Comparison of ENCODE assay signal across 9 mouse cellular contexts in the genomic region with DNA sequence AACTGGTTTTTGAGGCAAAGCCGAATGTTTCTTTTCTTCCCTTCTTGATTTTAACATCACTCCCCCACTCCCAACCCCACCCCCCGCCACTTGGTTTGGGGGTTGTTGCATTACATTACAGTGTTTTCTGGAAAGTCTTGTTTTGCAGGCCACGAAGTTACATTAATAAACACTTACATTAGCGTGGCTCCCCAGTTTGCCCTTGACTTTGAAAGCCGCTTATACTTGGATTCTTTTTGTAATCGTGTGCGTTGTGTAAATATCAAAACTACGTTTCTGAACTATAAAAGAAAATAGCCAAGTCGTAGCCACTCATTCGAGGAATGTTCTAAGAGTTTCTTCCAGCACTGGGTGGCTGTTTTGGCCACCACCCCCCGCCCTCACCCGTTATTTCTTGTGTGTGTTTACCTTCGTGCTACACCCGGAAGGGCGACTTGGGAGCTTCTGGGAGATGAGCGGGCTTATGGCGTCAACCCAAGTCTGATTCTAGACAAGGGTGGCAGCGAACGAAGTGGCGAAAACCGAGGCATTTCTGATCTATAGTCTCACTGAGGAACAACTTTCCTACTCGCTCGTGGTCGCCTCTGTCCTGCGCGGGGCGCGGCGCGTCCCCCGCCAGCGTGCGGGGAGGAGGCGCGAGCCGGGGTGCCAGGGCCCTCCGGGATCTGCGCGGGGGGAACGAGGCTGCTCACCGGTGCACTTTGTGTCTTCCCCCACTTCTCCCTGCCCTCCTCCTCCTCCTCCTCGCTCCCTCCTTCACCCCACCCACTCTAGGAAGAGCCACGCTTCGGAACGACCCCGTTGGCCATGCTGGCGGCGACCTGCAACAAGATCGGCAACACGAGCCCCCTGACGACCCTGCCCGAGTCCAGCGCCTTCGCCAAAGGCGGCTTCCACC. TPM values are rescaled to one million over a fixed set of nuclear protein-coding genes. Genes with fewer than 3 reads are reported as not detected.
DNase-seq lines count a peak whose midpoint lies in the region; ATAC-seq and TF ChIP-seq lines count a peak whose summit lies in the region.
"Had no signal": no experiment of that assay in that cellular context is flagged by ENCODE, and none has a peak within 500 bp of the region (broad histone marks: within the 10 kb centered on the region; RNA-seq: fewer than 3 reads in every experiment).

No protein-coding gene starts in this region.

- ATAC-seq in G1E (ENCODE audit: extremely low read depth, insufficient number of reproducible peaks, low FRiP score, poor library complexity, severe bottlenecking) = no peak
- ATAC-seq in heart, embryonic 11.5 days (replicated peaks; ENCODE audit: insufficient number of reproducible peaks, low FRiP score, low TSS enrichment) = no peak
- no peak for ATAC-seq in limb, embryonic 12.5 days (ENCODE audit: insufficient number of reproducible peaks, insufficient read depth, low FRiP score, low TSS enrichment, low read depth)
- ATAC-seq in neural tube, embryonic 11.5 days (ENCODE audit: insufficient read depth, low FRiP score, low TSS enrichment) = no peak

- DNase-seq in heart, adult 2 months = peak in 1 of 2 experiments; percentile 62
- DNase-seq in heart, postnatal 4 days = no peak
- no peak for DNase-seq in G1E (ENCODE audit: low spot score)
- DNase-seq in neural tube, embryonic 11.5 days (ENCODE audit: low spot score) = peak; percentile 34
- DNase-seq in layer of hippocampus, adult 8-10 months (ENCODE audit: low spot score in 2 of 2) = no peak
- no peak for DNase-seq in adrenal gland, postnatal 14 days

- H3K27me3 ChIP-seq in heart, adult 2 months (ENCODE audit: control insufficient read depth, insufficient read depth, low read length) = peaks cover 53% of the 10 kb centered on the region
- H3K27me3 ChIP-seq in G1E (ENCODE audit: insufficient read depth, low read length) = peaks cover 66% of the 10 kb centered on the region
- H3K27me3 ChIP-seq in heart, embryonic 11.5 days (ENCODE audit: control insufficient read depth, insufficient read depth, low read length) = peaks cover 78% of the 10 kb centered on the region
- peaks cover 87% of the 10 kb centered on the region for H3K27me3 ChIP-seq in limb, embryonic 12.5 days
- peaks cover 78% of the 10 kb centered on the region for H3K27me3 ChIP-seq in neural tube, embryonic 11.5 days (ENCODE audit: control insufficient read depth, insufficient read depth, low read length)

- no peak for TF ChIP-seq EP300 in heart, adult 2 months (IDR thresholded peaks at IDR 0.05; ENCODE audit: insufficient read depth, low read depth, low read length)

- WGBS in heart, adult 2 months = 2% methylated on average over 54 of the region's 55 CpGs
- under 1% methylated on average over 55 of the region's 55 CpGs for WGBS in heart, embryonic 11.5 days (ENCODE audit: insufficient replicate concordance)
- WGBS in limb, embryonic 12.5 days = under 1% methylated on average over 55 of the region's 55 CpGs
- under 1% methylated on average over 55 of the region's 55 CpGs for WGBS in neural tube, embryonic 11.5 days

- H3K4me1 ChIP-seq in heart, adult 2 months (ENCODE audit: control insufficient read depth, insufficient read depth, low read length) = no peaks in the 10 kb centered on the region; the same call in 1 of the 2 replicates
- H3K4me1 ChIP-seq in G1E (ENCODE audit: insufficient read depth, low read depth, low read length) = peaks cover 24% of the 10 kb centered on the region
- peaks cover 30% of the 10 kb centered on the region for H3K4me1 ChIP-seq in heart, embryonic 11.5 days (ENCODE audit: control insufficient read depth, insufficient read depth, low read length)
- H3K4me1 ChIP-seq in limb, embryonic 12.5 days (replicated peaks) = peaks cover 64% of the 10 kb centered on the region
- H3K4me1 ChIP-seq in neural tube, embryonic 11.5 days (ENCODE audit: control insufficient read depth, insufficient read depth, low read length) = peaks cover 26% of the 10 kb centered on the region

- no peaks in the 10 kb centered on the region; the same call in 1 of the 2 replicates for H3K36me3 ChIP-seq in heart, adult 2 months (ENCODE audit: control insufficient read depth, insufficient read depth, low read length)
- H3K36me3 ChIP-seq in G1E (replicated peaks) = no peaks in the 10 kb centered on the region
- no peaks in the 10 kb centered on the region for H3K36me3 ChIP-seq in heart, embryonic 11.5 days (ENCODE audit: control insufficient read depth, insufficient read depth, low read length)
- no peaks in the 10 kb centered on the region for H3K36me3 ChIP-seq in limb, embryonic 12.5 days
- H3K36me3 ChIP-seq in neural tube, embryonic 11.5 days (ENCODE audit: control insufficient read depth, insufficient read depth, low read length) = no peaks in the 10 kb centered on the region

- intact Hi-C loops in heart, adult 2 months (cut with DNase I) = loop anchor here (10.0 kb wide), 2 partner anchors 298 to 1422 kb away; a partner anchor contains a TSS

- TF ChIP-seq POLR2A in heart, adult 2 months (IDR thresholded peaks at IDR 0.05; ENCODE audit: insufficient read depth, low read depth, low read length) = no peak

- peak overlapping the region; percentile 79 for H3K4me2 ChIP-seq in heart, embryonic 11.5 days
- H3K4me2 ChIP-seq in limb, embryonic 12.5 days = peak overlapping the region; percentile 75
- peak overlapping the region; percentile 53 for H3K4me2 ChIP-seq in neural tube, embryonic 11.5 days (ENCODE audit: low read depth)

- TF ChIP-seq CTCF in heart, adult 2 months (IDR thresholded peaks at IDR 0.05) = no peak
- TF ChIP-seq CTCF in G1E (IDR thresholded peaks at IDR 0.05; ENCODE audit: low read depth, low read length) = no peak

- peaks cover 24% of the 10 kb centered on the region for H3K9me3 ChIP-seq in G1E (replicated peaks)
- no peaks in the 10 kb centered on the region for H3K9me3 ChIP-seq in heart, embryonic 11.5 days (replicated peaks; ENCODE audit: control insufficient read depth, low read length)
- H3K9me3 ChIP-seq in limb, embryonic 12.5 days = no peaks in the 10 kb centered on the region
- H3K9me3 ChIP-seq in neural tube, embryonic 11.5 days (ENCODE audit: control insufficient read depth, low read length) = no peaks in the 10 kb centered on the region

- H3K9ac ChIP-seq in heart, adult 2 months (ENCODE audit: low read depth, low read length) = no peak overlapping the region
- H3K9ac ChIP-seq in heart, embryonic 11.5 days (ENCODE audit: low read depth, low read length) = peak overlapping the region; percentile 22; the same call in 1 of the 2 replicates
- peak overlapping the region; percentile 66 for H3K9ac ChIP-seq in limb, embryonic 12.5 days (replicated peaks)
- H3K9ac ChIP-seq in neural tube, embryonic 11.5 days (ENCODE audit: low read length) = peak overlapping the region; percentile 55

- H3K79me2 ChIP-seq in heart, adult 2 months (replicated peaks; ENCODE audit: control insufficient read depth, insufficient read depth, low read length) = no peaks in the 10 kb centered on the region

- H3K27ac ChIP-seq in heart, adult 2 months = no peak overlapping the region
- no peak overlapping the region for H3K27ac ChIP-seq in heart, embryonic 11.5 days (ENCODE audit: low read depth, low read length)
- no peak overlapping the region for H3K27ac ChIP-seq in limb, embryonic 12.5 days
- no peak overlapping the region; the same call in 1 of the 2 replicates for H3K27ac ChIP-seq in neural tube, embryonic 11.5 days (ENCODE audit: low read depth, low read length)

- H3K4me3 ChIP-seq in heart, adult 2 months = peak overlapping the region; percentile 25; the same call in 1 of the 2 replicates
- H3K4me3 ChIP-seq in G1E (ENCODE audit: low read depth, low read length) = peak overlapping the region; percentile 54; the same call in 1 of the 2 replicates
- peak overlapping the region; percentile 48 for H3K4me3 ChIP-seq in heart, embryonic 11.5 days (ENCODE audit: low read depth, low read length)
- peak overlapping the region; percentile 48 for H3K4me3 ChIP-seq in limb, embryonic 12.5 days (replicated peaks)
- H3K4me3 ChIP-seq in neural tube, embryonic 11.5 days (ENCODE audit: low read depth, low read length) = peak overlapping the region; percentile 43

RNA-seq across cellular contexts. Expression of a gene that starts 0.9 kb away (rescaled TPM):
- not detected for total RNA-seq in heart, adult 2 months (2021)
- polyA plus RNA-seq in heart, adult 2 months (2012; rRNA removed) = not detected in 2 replicates
- not detected for total RNA-seq in heart, postnatal 4 days (2021)
- total RNA-seq in G1E (2014; fragmentation: Nextera tagmentation) (0.23 TPM in 1 of 2 replicates, not detected in the other), G1E (2017) (0.27 and 0.35 TPM in 2 replicates)
- 0.43 and 0.65 TPM in 2 replicates for polyA plus RNA-seq in G1E (2012)
- 0.04 TPM in 1 of 2 replicates, not detected in the other for polyA plus RNA-seq in heart, embryonic 11.5 days (2014; fragmentation: Nextera tagmentation; extraction: Ambion mirVana)
- 2.5 and 3.0 TPM in 2 replicates for polyA plus RNA-seq in limb, embryonic 12.5 days (2016; fragmentation: Nextera tagmentation; extraction: Ambion mirVana)
- polyA plus RNA-seq in neural tube, embryonic 11.5 days (2014; fragmentation: Nextera tagmentation; extraction: Ambion mirVana) = 1.8 and 2.0 TPM in 2 replicates
- total RNA-seq in layer of hippocampus, adult 8-10 months (2022) = 1 to 10 TPM; 3.1 to 3.4 (median 3.1) TPM
- not detected in 2 replicates for total RNA-seq in adrenal gland, postnatal 14 days (2021)
- total RNA-seq: heart, postnatal 14 days had no signal

RNA-seq across cellular contexts. Expression of a gene that starts 39.8 kb away (rescaled TPM):
- 10 to 100 TPM; 24.0 to 27.8 TPM for total RNA-seq in heart, adult 2 months (2021)
- polyA plus RNA-seq in heart, adult 2 months (2012; rRNA removed) = 11.4 and 24.5 TPM in 2 replicates
- 10 to 100 TPM; 11.2 to 16.6 TPM for total RNA-seq in heart, postnatal 4 days (2021)
- total RNA-seq in G1E (2014; fragmentation: Nextera tagmentation) (53.1 and 58.5 TPM in 2 replicates), G1E (2017) (29.4 and 42.1 TPM in 2 replicates)
- 2.3 and 2.8 TPM in 2 replicates for polyA plus RNA-seq in G1E (2012)
- polyA plus RNA-seq in heart, embryonic 11.5 days (2014; fragmentation: Nextera tagmentation; extraction: Ambion mirVana) = 12.5 and 17.5 TPM in 2 replicates
- 17.9 and 18.7 TPM in 2 replicates for polyA plus RNA-seq in limb, embryonic 12.5 days (2016; fragmentation: Nextera tagmentation; extraction: Ambion mirVana)
- polyA plus RNA-seq in neural tube, embryonic 11.5 days (2014; fragmentation: Nextera tagmentation; extraction: Ambion mirVana) = 12.4 and 14.5 TPM in 2 replicates
- total RNA-seq in layer of hippocampus, adult 8-10 months (2022) = 10 to 100 TPM; 23.6 to 30.7 (median 26.9) TPM
- total RNA-seq in adrenal gland, postnatal 14 days (2021) = 17.6 and 20.3 TPM in 2 replicates

RNA-seq across cellular contexts. Expression of a gene that starts 39.9 kb away (rescaled TPM):
- total RNA-seq in heart, adult 2 months (2021) = 10 to 100 TPM; 11.9 to 14.3 TPM
- 2.5 and 4.7 TPM in 2 replicates for polyA plus RNA-seq in heart, adult 2 months (2012; rRNA removed)
- total RNA-seq in heart, postnatal 4 days (2021) = 10 to 100 TPM; 10.8 to 11.1 TPM
- 24.4 and 27.2 TPM in 2 replicates for total RNA-seq in G1E (2014; fragmentation: Nextera tagmentation)
- 15.7 and 21.7 TPM in 2 replicates for total RNA-seq in G1E (2017)
- 11.9 and 12.8 TPM in 2 replicates for polyA plus RNA-seq in G1E (2012)
- 17.1 and 17.6 TPM in 2 replicates for polyA plus RNA-seq in heart, embryonic 11.5 days (2014; fragmentation: Nextera tagmentation; extraction: Ambion mirVana)
- 26.0 and 27.3 TPM in 2 replicates for polyA plus RNA-seq in limb, embryonic 12.5 days (2016; fragmentation: Nextera tagmentation; extraction: Ambion mirVana)
- 21.0 and 23.0 TPM in 2 replicates for polyA plus RNA-seq in neural tube, embryonic 11.5 days (2014; fragmentation: Nextera tagmentation; extraction: Ambion mirVana)
- total RNA-seq in layer of hippocampus, adult 8-10 months (2022) = 10 to 100 TPM; 26.6 to 32.4 (median 30.2) TPM
- 18.6 and 22.0 TPM in 2 replicates for total RNA-seq in adrenal gland, postnatal 14 days (2021)

RNA-seq across cellular contexts. Expression of a gene that starts 53.9 kb away (rescaled TPM):
- 10 to 100 TPM; 37.8 to 39.0 TPM for total RNA-seq in heart, adult 2 months (2021)
- polyA plus RNA-seq in heart, adult 2 months (2012; rRNA removed) = 6.9 and 15.9 TPM in 2 replicates
- total RNA-seq in heart, postnatal 4 days (2021) = 10 to 100 TPM; 67.3 to 68.2 TPM
- 180 and 192 TPM in 2 replicates for total RNA-seq in G1E (2014; fragmentation: Nextera tagmentation)
- total RNA-seq in G1E (2017) = 108 and 124 TPM in 2 replicates
- 47.1 and 59.0 TPM in 2 replicates for polyA plus RNA-seq in G1E (2012)
- 70.5 and 78.4 TPM in 2 replicates for polyA plus RNA-seq in heart, embryonic 11.5 days (2014; fragmentation: Nextera tagmentation; extraction: Ambion mirVana)
- polyA plus RNA-seq in limb, embryonic 12.5 days (2016; fragmentation: Nextera tagmentation; extraction: Ambion mirVana) = 120 and 121 TPM in 2 replicates
- polyA plus RNA-seq in neural tube, embryonic 11.5 days (2014; fragmentation: Nextera tagmentation; extraction: Ambion mirVana) = 93.3 and 98.5 TPM in 2 replicates
- 100 to 1,000 TPM; 109 to 114 (median 110) TPM for total RNA-seq in layer of hippocampus, adult 8-10 months (2022)
- total RNA-seq in adrenal gland, postnatal 14 days (2021) = 45.0 and 47.3 TPM in 2 replicates
